Mouse (Mus musculus) lung, embryonic 16.5 days (tissue): ENCODE results near the gene Bcl11b. TPM values are rescaled to one million over a fixed set of nuclear protein-coding genes. Genes with fewer than 3 reads are reported as not detected.
A peak's percentile ranks its signal among the peaks of the same experiment; 100 is the strongest.

ENCODE experiments used
- ATAC-seq: fragments of 200-750 bp; cut with Nextera tagmentation; 2 replicates; pipeline ENCODE4 v1.8.0; 2017; ENCODE audit warnings: low read depth, mild to moderate bottlenecking, moderate library complexity
- H3K27ac ChIP-seq: fragments of 300-500 bp; sonication (generic); 2 replicates; pipeline ENCODE4 v1.5.1; 2014; ENCODE audit warnings: mild to moderate bottlenecking, control low read depth, low read length
- H3K27me3 ChIP-seq: fragments of 300-500 bp; sonication (generic); 2 replicates; pipeline ENCODE4 v1.6.1; 2014; ENCODE audit warnings: low read depth, low read length, mixed read lengths; ENCODE audit not compliant: control insufficient read depth, insufficient read depth
- H3K36me3 ChIP-seq: fragments of 300-500 bp; sonication (generic); 2 replicates; pipeline ENCODE4 v1.6.1; 2014; ENCODE audit warnings: low read length; ENCODE audit not compliant: control insufficient read depth, insufficient read depth
- H3K4me1 ChIP-seq: fragments of 300-500 bp; sonication (generic); replicated peaks from 2 replicates; pipeline ENCODE4 v1.6.1; 2014; ENCODE audit warnings: low read length, mixed read lengths; ENCODE audit not compliant: control insufficient read depth, insufficient read depth
- H3K4me2 ChIP-seq: fragments of 300-500 bp; sonication (generic); 2 replicates; pipeline ENCODE4 v1.6.1; 2014; ENCODE audit warnings: low read depth, low read length, control low read depth
- H3K4me3 ChIP-seq: fragments of 300-500 bp; sonication (generic); 2 replicates; pipeline ENCODE4 v1.5.1; 2014; ENCODE audit warnings: mild to moderate bottlenecking, low read length, control low read depth
- H3K9ac ChIP-seq: fragments of 300-500 bp; sonication (generic); 2 replicates; pipeline ENCODE4 v1.6.1; 2014; ENCODE audit warnings: low read length, control low read depth
- H3K9me3 ChIP-seq: fragments of 300-500 bp; sonication (generic); 2 replicates; pipeline ENCODE4 v1.6.1; 2016; ENCODE audit warnings: low read length; ENCODE audit not compliant: control insufficient read depth
- WGBS: fragments of 180-500 bp; shearing (Covaris S2); extraction: QIAGEN DNeasy Blood & Tissue Kit; methylation state at CpG from one replicate; pipeline ENCODE4 v1.1.7; 2014; 5-methylcytosine and 5-hydroxymethylcytosine counted together
- polyA plus RNA-seq: library from polyadenylated mRNA; unstranded; fragments of >200 nt; fragmentation: Nextera tagmentation; extraction: Ambion mirVana; gene quantifications from 2 replicates; pipeline ENCODE4 v1.2.1, GENCODE M21; 2015

Bcl11b gene
- polyA plus RNA-seq, 1 experiment from 2014 or later = 2.1 TPM

DNA sequence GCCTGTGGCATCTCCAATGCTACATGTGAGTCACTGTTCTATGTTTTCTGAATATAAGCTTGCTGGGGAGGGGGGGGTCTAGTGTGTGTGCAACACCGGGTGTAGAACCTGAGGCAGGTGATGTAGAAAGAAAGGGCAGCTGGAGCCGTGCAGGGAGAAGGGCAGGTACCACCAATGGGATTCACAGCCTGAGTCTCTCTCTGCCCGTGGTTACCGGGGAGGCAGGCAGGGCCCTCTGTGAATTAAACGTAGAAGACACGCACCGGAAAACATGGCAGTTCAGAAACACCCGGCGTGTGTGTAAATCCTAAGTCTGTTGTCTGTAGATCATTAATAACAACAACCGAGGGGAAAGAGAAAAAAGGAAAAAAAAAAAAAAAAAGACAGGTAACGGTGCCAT is 12.2 kb downstream of the Bcl11b start:
- Histone ChIP-seq H3K4me3 (no peak overlapping the region), H3K9me3 (no peaks in the 10 kb centered on the region), H3K4me1 (peaks cover 6% of the 10 kb centered on the region), H3K4me2 (no peak overlapping the region), H3K27ac (no peak overlapping the region), H3K9ac (no peak overlapping the region), H3K27me3 (peaks cover 13% of the 10 kb centered on the region), H3K36me3 (no peaks in the 10 kb centered on the region)
- ATAC-seq = no peak
- 65% methylated on average over 11 of the region's 11 CpGs for WGBS

DNA sequence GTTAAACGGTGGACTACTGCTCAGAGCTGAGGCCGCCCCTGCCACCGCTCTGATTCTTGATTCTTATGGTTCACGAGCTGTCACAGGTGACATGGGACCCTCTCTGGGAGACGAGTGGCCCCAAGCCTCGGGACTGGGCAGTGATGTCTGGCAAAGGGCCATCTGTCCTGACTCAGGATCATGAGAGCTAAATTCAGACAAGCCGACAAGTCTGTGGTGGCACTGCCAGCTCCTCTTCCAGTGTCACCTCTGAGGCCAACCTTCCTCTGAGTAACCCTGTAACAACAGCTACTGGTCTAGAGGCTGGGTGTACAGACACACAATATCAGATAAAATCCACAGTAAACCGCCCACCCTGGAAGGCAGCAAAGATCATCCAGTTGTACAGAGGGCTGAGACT is 20.2 kb downstream of the Bcl11b start:
- H3K4me3 ChIP-seq = no peak overlapping the region
- peaks cover 14% of the 10 kb centered on the region for H3K4me1 ChIP-seq
- H3K27me3 ChIP-seq = peaks cover 8% of the 10 kb centered on the region
- H3K27ac ChIP-seq = no peak overlapping the region
- H3K36me3 ChIP-seq = no peaks in the 10 kb centered on the region
- H3K4me2 ChIP-seq = no peak overlapping the region
- no peaks in the 10 kb centered on the region for H3K9me3 ChIP-seq
- ATAC-seq = no peak
- H3K9ac ChIP-seq = no peak overlapping the region
- 62% methylated on average over 8 of the region's 8 CpGs for WGBS

- WGBS = 73% methylated on average over 9 of the region's 9 CpGs
- H3K36me3 ChIP-seq = no peaks in the 10 kb centered on the region
- no peak overlapping the region for H3K27ac ChIP-seq
- no peak for ATAC-seq
- no peak overlapping the region for H3K9ac ChIP-seq
- H3K4me1 ChIP-seq = peaks cover 21% of the 10 kb centered on the region
- H3K4me2 ChIP-seq = no peak overlapping the region
- no peaks in the 10 kb centered on the region for H3K9me3 ChIP-seq
- no peak overlapping the region for H3K4me3 ChIP-seq
- H3K27me3 ChIP-seq = peaks cover 11% of the 10 kb centered on the region
Observed at GRCm38 (mm10) chr12:107982306-107982705, 21.1 kb downstream of the Bcl11b start.

GRCm38 (mm10) chr12:107981231-107981630 is 22.2 kb downstream of the Bcl11b start:
- Histone ChIP-seq H3K27me3 (peaks cover 11% of the 10 kb centered on the region), H3K4me1 (peaks cover 21% of the 10 kb centered on the region), H3K9ac (no peak overlapping the region; the same call in 1 of the 2 replicates), H3K4me3 (no peak overlapping the region), H3K36me3 (no peaks in the 10 kb centered on the region), H3K9me3 (no peaks in the 10 kb centered on the region), H3K4me2 (no peak overlapping the region), H3K27ac (no peak overlapping the region)
- WGBS = 53% methylated on average over 6 of the region's 6 CpGs
- ATAC-seq = no peak

DNA sequence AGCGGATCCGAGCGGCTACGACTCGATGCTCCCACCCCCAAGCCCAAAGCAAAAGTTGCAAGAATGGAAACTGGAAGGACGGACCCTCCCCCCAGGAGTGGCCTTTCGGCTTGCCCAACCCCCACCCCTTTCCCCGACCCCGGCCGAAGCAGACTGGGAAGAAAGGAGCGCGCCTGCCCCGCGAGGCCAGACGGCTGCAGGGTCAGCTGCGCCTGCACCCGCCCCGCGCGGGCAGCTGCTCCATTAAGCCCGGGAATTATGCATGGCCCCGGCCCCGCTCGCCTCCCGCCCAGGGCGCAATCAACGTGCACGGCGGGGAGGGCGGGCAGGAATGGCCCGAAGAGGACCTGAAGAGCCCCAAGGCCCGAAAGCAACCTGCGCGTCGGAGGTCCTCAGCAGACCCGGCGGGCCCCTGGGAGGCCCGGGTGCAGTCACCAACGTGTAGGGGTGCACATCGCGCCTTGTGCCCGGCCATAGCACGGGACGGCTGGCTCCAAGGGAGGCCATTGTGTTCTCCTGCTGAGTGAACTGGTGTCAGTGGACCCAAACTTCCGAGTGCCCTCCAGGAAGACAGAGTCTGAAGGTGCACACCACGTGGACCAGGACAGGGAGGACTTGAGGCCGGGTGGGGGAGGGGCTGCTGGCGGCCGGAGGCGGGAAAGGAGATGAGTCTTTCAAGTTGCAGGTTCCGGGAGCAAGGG is 23.0 kb downstream of the Bcl11b start:
- Histone ChIP-seq H3K9ac (peak overlapping the region; percentile 70), H3K4me3 (peak overlapping the region; percentile 47), H3K36me3 (no peaks in the 10 kb centered on the region), H3K9me3 (no peaks in the 10 kb centered on the region), H3K27me3 (peaks cover 9% of the 10 kb centered on the region), H3K4me1 (peaks cover 21% of the 10 kb centered on the region), H3K4me2 (peak overlapping the region; percentile 93), H3K27ac (peak overlapping the region; percentile 64)
- WGBS = 3% methylated on average over 51 of the region's 51 CpGs
- peak; percentile 65 for ATAC-seq

- peak; percentile 74 for ATAC-seq
- no peaks in the 10 kb centered on the region for H3K36me3 ChIP-seq
- H3K4me2 ChIP-seq = peak overlapping the region; percentile 93
- H3K27me3 ChIP-seq = peaks cover 9% of the 10 kb centered on the region
- H3K4me3 ChIP-seq = peak overlapping the region; percentile 47
- no peaks in the 10 kb centered on the region for H3K9me3 ChIP-seq
- peaks cover 21% of the 10 kb centered on the region for H3K4me1 ChIP-seq
- 6% methylated on average over 28 of the region's 28 CpGs for WGBS
- H3K9ac ChIP-seq = peak overlapping the region; percentile 70
- peak overlapping the region; percentile 64 for H3K27ac ChIP-seq
Observed at GRCm38 (mm10) chr12:107979710-107980260, 23.6 kb downstream of the Bcl11b start.

DNA sequence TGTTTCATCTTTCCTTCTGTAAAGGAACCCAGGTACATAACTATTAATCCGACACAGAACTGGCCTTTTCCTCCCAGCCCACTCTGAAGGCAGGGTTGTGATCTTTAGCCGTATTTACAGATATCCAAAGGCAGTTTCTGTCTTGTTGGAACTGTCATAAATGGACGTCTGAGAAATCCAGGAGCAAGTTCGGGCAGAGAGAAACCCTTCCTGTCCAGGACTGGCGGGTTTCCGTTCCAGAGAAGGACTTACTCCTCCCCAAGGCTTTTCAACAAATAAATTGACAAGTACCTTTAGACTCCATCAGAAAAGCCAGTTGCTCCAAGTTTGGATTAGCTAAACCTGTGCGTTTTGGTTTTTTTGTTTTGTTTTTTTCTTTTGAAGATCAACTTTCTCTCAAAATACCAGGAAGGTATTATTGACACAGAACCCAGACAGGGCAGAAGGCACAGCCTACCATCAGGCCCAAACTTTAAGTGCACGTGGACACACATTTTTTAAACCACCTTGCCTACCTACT is 24.6 kb downstream of the Bcl11b start:
- Histone ChIP-seq H3K4me1 (peaks cover 21% of the 10 kb centered on the region), H3K4me3 (no peak overlapping the region), H3K27ac (no peak overlapping the region), H3K4me2 (no peak overlapping the region), H3K9me3 (no peaks in the 10 kb centered on the region), H3K36me3 (no peaks in the 10 kb centered on the region), H3K9ac (no peak overlapping the region), H3K27me3 (peaks cover 9% of the 10 kb centered on the region)
- ATAC-seq = no peak
- WGBS = 61% methylated on average over 8 of the region's 8 CpGs

- peaks cover 27% of the 10 kb centered on the region for H3K4me1 ChIP-seq
- no peak overlapping the region for H3K9ac ChIP-seq
- H3K4me3 ChIP-seq = no peak overlapping the region
- no peak overlapping the region for H3K4me2 ChIP-seq
- 31% methylated on average over 14 of the region's 14 CpGs for WGBS
- no peaks in the 10 kb centered on the region for H3K9me3 ChIP-seq
- H3K27ac ChIP-seq = no peak overlapping the region
- no peaks in the 10 kb centered on the region for H3K36me3 ChIP-seq
- ATAC-seq = no peak
- peaks cover 9% of the 10 kb centered on the region for H3K27me3 ChIP-seq
Observed at GRCm38 (mm10) chr12:107978063-107978462, 25.3 kb downstream of the Bcl11b start.

- Histone ChIP-seq H3K4me1 (peaks cover 31% of the 10 kb centered on the region), H3K9ac (no peak overlapping the region), H3K36me3 (no peaks in the 10 kb centered on the region), H3K27me3 (peaks cover 9% of the 10 kb centered on the region), H3K9me3 (no peaks in the 10 kb centered on the region), H3K4me3 (no peak overlapping the region), H3K27ac (no peak overlapping the region), H3K4me2 (no peak overlapping the region)
- WGBS = 36% methylated on average over 9 of the region's 9 CpGs
- no peak for ATAC-seq
Observed at GRCm38 (mm10) chr12:107977534-107977933, 25.9 kb downstream of the Bcl11b start.
